Mouse (Mus musculus) ovary, adult 2 months (tissue): ENCODE data around the gene Tmem160. TPM values are rescaled to one million over a fixed set of nuclear protein-coding genes. Genes with fewer than 3 reads are reported as not detected.

Experiments
- polyA plus RNA-seq: library from polyadenylated mRNA; depleted of rRNA; stranded (reverse); fragments of >200 nt; gene quantifications from 2 replicates; pipeline ENCODE4 v1.2.3, GENCODE M21; 2012; rRNA removed

Gene Tmem160
- polyA plus RNA-seq = 222 and 259 TPM in 2 replicates

GRCm38 (mm10) chr7:16452587-16453073 lies at the start of gene Tmem160:
Gene Tmem160 (plus strand): TSS chr7:16452779.

GRCm38 (mm10) chr7:16477628-16478027 lies 25.0 kb downstream of the Tmem160 start, which contains the start of gene Npas1:
Gene Npas1 (minus strand): TSS chr7:16477728.

Other genes with a start within 250 kb of the Tmem160 start
- gene Dhx34, start 230.7 kb upstream of the Tmem160 start, polyA plus RNA-seq = 48.7 and 51.0 TPM in 2 replicates
- gene C5ar2, start 208.6 kb upstream of the Tmem160 start, polyA plus RNA-seq = 0.87 and 0.90 TPM in 2 replicates
- 14.7 and 16.9 TPM in 2 replicates for gene C5ar1, start 193.2 kb upstream of the Tmem160 start, polyA plus RNA-seq
- gene Inafm1, start 179.2 kb upstream of the Tmem160 start, polyA plus RNA-seq = 112 and 150 TPM in 2 replicates
- gene Ccdc9, start 166.0 kb upstream of the Tmem160 start, polyA plus RNA-seq = 32.9 and 36.1 TPM in 2 replicates
- 51.7 and 62.6 TPM in 2 replicates for gene Bbc3, start 144.4 kb upstream of the Tmem160 start, polyA plus RNA-seq
- 25.4 and 31.6 TPM in 2 replicates for gene Sae1, start 65.0 kb upstream of the Tmem160 start, polyA plus RNA-seq
- gene Zc3h4, start 51.9 kb upstream of the Tmem160 start, polyA plus RNA-seq = 54.3 and 55.5 TPM in 2 replicates
- not detected in 2 replicates for gene Npas1, start 24.9 kb downstream of the Tmem160 start, polyA plus RNA-seq
- gene Arhgap35, start 162.2 kb downstream of the Tmem160 start, polyA plus RNA-seq = 32.1 and 43.7 TPM in 2 replicates
- not detected in 2 replicates for gene Ceacam15, start 222.9 kb downstream of the Tmem160 start, polyA plus RNA-seq